Mouse (Mus musculus) forebrain, embryonic 14.5 days (tissue): ENCODE data around the gene Akap13. TPM values are rescaled to one million over a fixed set of nuclear protein-coding genes. Genes with fewer than 3 reads are reported as not detected.
A peak's percentile ranks its signal among the peaks of the same experiment; 100 is the strongest.

ENCODE experiments used
- ATAC-seq: fragments of 200-750 bp; cut with Nextera tagmentation; 2 replicates; pipeline ENCODE4 v1.8.0; 2017; ENCODE audit warnings: mild to moderate bottlenecking, moderate library complexity
- DNase-seq: peaks from one replicate; pipeline ENCODE4 v3.0.0-alpha.2; 2015; ENCODE audit warnings: low spot score
- H3K27ac ChIP-seq: fragments of 300-500 bp; sonication (generic); 2 replicates; pipeline ENCODE4 v1.5.1; 2014; ENCODE audit warnings: low read depth, mild to moderate bottlenecking, control low read depth, low read length, moderate library complexity
- H3K27me3 ChIP-seq: fragments of 300-500 bp; sonication (generic); replicated peaks from 2 replicates; pipeline ENCODE4 v1.6.1; 2014; ENCODE audit warnings: low read length, control low read depth, mixed read lengths; ENCODE audit not compliant: control insufficient read depth, insufficient read depth
- H3K36me3 ChIP-seq: fragments of 300-500 bp; sonication (generic); 2 replicates; pipeline ENCODE4 v1.6.1; 2014; ENCODE audit warnings: low read length, control low read depth; ENCODE audit not compliant: control insufficient read depth, insufficient read depth
- H3K4me1 ChIP-seq: fragments of 300-500 bp; sonication (generic); 2 replicates; pipeline ENCODE4 v1.6.1; 2014; ENCODE audit warnings: antibody characterized with exemption, low read length, control low read depth; ENCODE audit not compliant: control insufficient read depth, insufficient read depth
- H3K4me2 ChIP-seq: fragments of 300-500 bp; sonication (generic); 2 replicates; pipeline ENCODE4 v1.6.1; 2014; ENCODE audit warnings: mild to moderate bottlenecking, control low read depth, low read length
- H3K4me3 ChIP-seq: fragments of 300-500 bp; sonication (generic); 2 replicates; pipeline ENCODE4 v1.5.1; 2014; ENCODE audit warnings: low read depth, low read length, control low read depth
- H3K9ac ChIP-seq: fragments of 300-500 bp; sonication (generic); 2 replicates; pipeline ENCODE4 v1.6.1; 2014; ENCODE audit warnings: mild to moderate bottlenecking, low read length, control low read depth, moderate library complexity
- H3K9me3 ChIP-seq: fragments of 300-500 bp; sonication (generic); replicated peaks from 2 replicates; pipeline ENCODE4 v1.6.1; 2016; ENCODE audit warnings: low read length, control low read depth, mixed read lengths; ENCODE audit not compliant: control insufficient read depth
- WGBS: fragments of 180-500 bp; shearing (Covaris S2); extraction: QIAGEN DNeasy Blood & Tissue Kit; methylation state at CpG from one replicate; pipeline ENCODE4 v1.1.7; 2014; 5-methylcytosine and 5-hydroxymethylcytosine counted together
- polyA plus RNA-seq: library from polyadenylated mRNA; unstranded; fragments of >200 nt; fragmentation: Nextera tagmentation; extraction: Ambion mirVana; gene quantifications from 2 replicates; pipeline ENCODE4 v1.2.1, GENCODE M21; 2014

The Akap13 gene
- 9.8 and 14.2 TPM in 2 replicates for polyA plus RNA-seq

DNA sequence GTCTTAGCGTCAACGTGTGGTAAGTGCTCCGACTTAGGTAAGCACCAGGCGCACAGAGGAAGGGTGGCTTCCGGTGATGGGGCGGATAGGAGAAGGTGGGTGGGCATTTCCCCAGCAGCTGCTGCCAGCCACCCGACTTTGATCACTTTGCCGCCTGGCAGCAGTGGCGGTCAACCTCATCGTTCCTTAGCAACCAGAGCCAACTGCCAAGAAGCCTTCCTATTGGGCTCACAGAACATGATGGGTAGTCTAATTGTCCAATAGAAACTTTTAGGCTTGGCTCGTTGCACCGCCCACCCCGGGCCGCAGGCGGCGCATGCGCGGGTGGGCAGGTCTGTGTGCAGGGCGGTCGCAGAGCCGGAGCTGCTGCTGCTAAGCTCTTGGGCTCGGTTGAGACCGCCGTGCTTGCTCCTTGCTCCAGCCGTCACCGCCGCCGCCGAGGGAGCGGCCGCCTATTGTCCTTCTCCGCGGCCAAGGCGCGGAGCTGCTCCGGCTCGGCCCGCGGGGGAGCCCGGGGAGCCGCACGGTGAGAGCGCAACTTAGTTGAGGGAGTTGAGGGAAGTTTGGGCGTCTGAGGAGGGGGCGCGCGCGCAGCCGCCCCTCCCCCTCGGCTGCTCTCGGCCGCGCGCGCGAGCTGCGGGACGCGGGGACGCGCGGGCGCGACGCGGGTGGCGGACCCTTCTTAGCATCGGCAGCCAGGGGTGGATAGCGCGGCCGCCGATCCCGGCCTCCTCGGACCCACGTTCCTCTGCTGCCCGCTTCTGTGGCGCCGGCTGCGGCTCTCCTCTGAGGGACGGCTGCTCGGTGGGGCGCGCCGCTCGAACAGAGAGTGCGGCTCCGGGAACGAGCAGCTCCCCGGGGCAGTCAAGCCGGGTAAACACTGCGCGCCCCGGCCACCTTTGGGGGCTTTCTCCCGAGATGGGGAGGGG lies at the start of gene Akap13:
TSS of gene Akap13 (plus strand) at position 312 of the 929 bp plus-strand sequence.
- Histone ChIP-seq H3K9me3 (no peaks in the 10 kb centered on the region), H3K4me2 (peak within 1 kb of the TSS; percentile 83), H3K4me3 (peak within 1 kb of the TSS; percentile 85), H3K9ac (peak within 1 kb of the TSS; percentile 83), H3K36me3 (no peaks in the 10 kb centered on the region), H3K27ac (peak within 1 kb of the TSS; percentile 94), H3K27me3 (0 out of 2 replicates have a peak, but pooled peaks cover 2% of the 10 kb centered on the region), H3K4me1 (peaks cover 6% of the 10 kb centered on the region; the same call in 1 of the 2 replicates)
- peak; percentile 99 for DNase-seq
- ATAC-seq = peak; percentile 99
- WGBS = under 1% methylated on average over 81 of the region's 94 CpGs

DNA sequence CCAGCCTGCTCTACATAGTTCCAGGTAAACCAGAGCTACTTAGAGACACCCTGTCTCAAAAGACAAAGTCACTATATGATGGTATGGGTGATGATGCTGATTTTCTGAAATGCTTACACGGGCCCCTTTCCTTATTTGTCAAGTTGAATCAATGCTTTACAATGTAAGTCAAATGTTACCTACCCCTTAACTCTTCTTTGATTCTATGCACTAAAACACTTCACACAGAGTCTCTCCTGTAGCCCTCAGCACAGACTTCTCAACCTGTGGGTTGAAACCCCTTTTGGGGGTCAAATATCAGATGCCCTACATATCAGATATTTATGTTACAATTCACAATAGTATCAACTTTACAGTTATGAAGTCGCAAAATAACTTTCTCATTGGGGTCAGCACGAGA lies 44.7 kb upstream of the Akap13 start:
- peaks cover 2% of the 10 kb centered on the region for H3K4me1 ChIP-seq
- no peaks in the 10 kb centered on the region for H3K27me3 ChIP-seq
- DNase-seq = no peak
- H3K27ac ChIP-seq = no peak overlapping the region
- no peak overlapping the region for H3K9ac ChIP-seq
- no peak overlapping the region for H3K4me3 ChIP-seq
- no peak overlapping the region for H3K4me2 ChIP-seq
- H3K36me3 ChIP-seq = no peaks in the 10 kb centered on the region
- 86% methylated on average over 3 of the region's 3 CpGs for WGBS
- H3K9me3 ChIP-seq = no peaks in the 10 kb centered on the region
- no peak for ATAC-seq

DNA sequence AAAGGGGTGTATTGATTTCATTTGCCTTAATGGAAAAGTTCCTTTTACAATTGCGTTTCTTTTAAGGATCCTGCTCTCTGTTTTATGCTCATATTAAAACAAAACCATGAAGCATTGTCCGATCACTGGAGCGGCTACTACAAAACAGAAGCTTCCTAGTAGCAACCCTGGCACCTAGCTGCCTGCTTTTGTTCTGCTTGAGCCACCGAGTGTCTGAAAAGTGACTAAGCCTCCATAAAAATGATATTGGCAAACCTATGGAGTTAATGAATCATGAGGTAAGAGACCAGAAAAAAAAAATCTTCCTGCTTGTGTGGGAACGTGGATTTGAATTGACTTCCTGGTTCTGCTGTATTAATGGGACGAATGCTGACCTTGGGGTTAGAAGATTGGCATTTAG lies 44.1 kb upstream of the Akap13 start:
- Histone ChIP-seq H3K9ac (no peak overlapping the region), H3K4me3 (no peak overlapping the region), H3K27ac (no peak overlapping the region), H3K27me3 (no peaks in the 10 kb centered on the region), H3K4me2 (no peak overlapping the region), H3K36me3 (no peaks in the 10 kb centered on the region), H3K4me1 (peaks cover 2% of the 10 kb centered on the region), H3K9me3 (no peaks in the 10 kb centered on the region)
- ATAC-seq = no peak
- no peak for DNase-seq
- 74% methylated on average over 6 of the region's 6 CpGs for WGBS

DNA sequence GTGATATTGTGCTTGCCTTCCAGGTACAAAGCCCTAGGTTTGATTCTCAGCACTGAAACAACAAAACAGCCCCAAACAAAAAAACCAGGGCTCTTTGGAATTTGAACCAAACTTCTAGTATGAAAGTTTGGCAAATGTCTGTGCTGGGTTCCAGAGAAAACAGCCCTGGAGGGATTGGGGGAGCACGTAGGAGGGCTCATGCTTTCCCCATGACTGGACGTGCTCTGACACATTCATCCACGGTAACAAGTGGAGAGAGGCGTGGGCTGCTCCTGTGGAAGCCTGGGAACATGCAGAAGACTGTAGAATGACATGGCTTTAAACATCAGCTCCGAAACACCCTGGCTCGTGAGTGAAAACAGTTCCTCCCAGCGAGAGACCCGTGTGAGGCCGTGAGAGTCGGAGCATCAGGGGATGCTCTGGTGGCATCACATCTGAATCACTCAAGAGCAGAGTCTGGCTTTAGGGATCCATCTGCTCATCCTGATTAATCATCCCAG lies 43.3 kb upstream of the Akap13 start:
- WGBS = 84% methylated on average over 10 of the region's 10 CpGs

DNA sequence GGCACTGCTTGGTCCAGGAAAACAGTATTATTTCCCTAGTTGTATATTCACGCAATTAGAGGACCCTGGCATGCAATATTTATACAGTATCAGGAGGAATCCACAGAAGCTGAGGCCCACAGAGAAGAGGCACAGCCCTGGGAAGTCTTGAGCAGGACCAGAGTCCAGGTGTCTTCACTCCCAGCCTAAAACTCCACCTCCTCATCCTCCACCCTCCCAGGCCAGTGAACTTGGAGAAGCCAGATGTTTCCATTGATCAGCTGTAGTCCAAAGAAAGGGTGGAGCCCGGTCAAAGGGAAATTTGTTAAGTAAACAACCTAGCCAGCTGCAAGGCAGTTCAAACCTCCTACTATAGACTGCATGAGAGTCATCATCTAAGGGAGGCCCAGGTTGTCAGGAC lies 42.8 kb upstream of the Akap13 start:
- DNase-seq = no peak
- H3K27me3 ChIP-seq = no peaks in the 10 kb centered on the region
- H3K4me1 ChIP-seq = peaks cover 2% of the 10 kb centered on the region
- ATAC-seq = no peak
- 79% methylated on average over 2 of the region's 2 CpGs for WGBS
- H3K27ac ChIP-seq = no peak overlapping the region
- no peaks in the 10 kb centered on the region for H3K36me3 ChIP-seq
- no peak overlapping the region for H3K9ac ChIP-seq
- no peaks in the 10 kb centered on the region for H3K9me3 ChIP-seq
- H3K4me3 ChIP-seq = no peak overlapping the region
- H3K4me2 ChIP-seq = no peak overlapping the region

More for the DNA sequence above, 43.3 kb upstream of the Akap13 start:
- H3K4me1 ChIP-seq = peaks cover 2% of the 10 kb centered on the region
- H3K27ac ChIP-seq = no peak overlapping the region
- no peak overlapping the region for H3K9ac ChIP-seq
- ATAC-seq (no peak), DNase-seq (no peak)
- no peak overlapping the region for H3K4me3 ChIP-seq
- H3K9me3 ChIP-seq = no peaks in the 10 kb centered on the region
- no peaks in the 10 kb centered on the region for H3K27me3 ChIP-seq
- no peak overlapping the region for H3K4me2 ChIP-seq
- H3K36me3 ChIP-seq = no peaks in the 10 kb centered on the region

DNA sequence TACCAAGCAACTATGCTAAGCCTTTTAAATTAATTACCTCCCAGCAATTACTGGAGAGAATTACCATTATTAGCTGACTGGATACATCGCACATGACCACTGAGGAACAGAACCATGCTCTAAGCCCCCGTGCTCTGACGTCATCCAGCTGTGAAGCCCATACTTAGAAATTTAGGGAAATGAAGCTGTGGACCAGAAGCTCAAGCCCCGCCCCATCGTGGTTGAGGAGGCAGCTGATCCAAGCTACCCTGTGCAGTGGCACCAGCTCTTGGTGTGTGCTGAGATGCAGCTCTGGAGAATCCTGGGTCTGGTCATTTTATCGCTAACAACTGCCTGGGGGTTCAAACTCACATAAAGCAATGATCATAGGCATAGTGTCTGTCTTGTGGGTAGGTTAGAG lies 41.4 kb upstream of the Akap13 start:
- Histone ChIP-seq H3K4me3 (no peak overlapping the region), H3K4me1 (peaks cover 2% of the 10 kb centered on the region), H3K4me2 (no peak overlapping the region), H3K36me3 (no peaks in the 10 kb centered on the region), H3K27ac (no peak overlapping the region), H3K9me3 (no peaks in the 10 kb centered on the region), H3K27me3 (no peaks in the 10 kb centered on the region), H3K9ac (no peak overlapping the region)
- 0 out of 2 replicates have a peak, but pooled peaks have one; percentile 29 for ATAC-seq
- DNase-seq = peak; percentile 4
- WGBS = 4% methylated on average over 6 of the region's 6 CpGs

DNA sequence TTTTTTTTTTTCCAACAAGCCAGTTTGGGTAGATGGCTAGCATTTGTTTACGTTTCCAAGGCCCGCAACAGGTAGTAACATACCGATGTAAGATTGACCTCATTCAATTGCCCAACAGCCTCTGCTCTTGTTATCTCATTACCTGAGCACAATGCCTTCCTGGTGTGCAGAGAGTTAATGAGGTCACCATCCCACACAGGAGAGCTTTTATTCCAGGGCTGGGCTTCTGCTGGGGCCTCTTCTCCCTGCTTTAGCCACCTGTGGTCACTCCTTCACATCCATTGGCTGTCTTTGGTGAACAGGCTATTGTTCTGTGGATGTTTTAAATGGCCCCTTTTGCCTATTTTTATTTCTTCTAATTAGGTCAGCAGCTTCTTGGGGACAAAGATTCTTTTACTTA lies 41.0 kb upstream of the Akap13 start:
- H3K4me3 ChIP-seq = no peak overlapping the region
- WGBS = 3% methylated on average over 3 of the region's 3 CpGs
- H3K27me3 ChIP-seq = no peaks in the 10 kb centered on the region

DNA sequence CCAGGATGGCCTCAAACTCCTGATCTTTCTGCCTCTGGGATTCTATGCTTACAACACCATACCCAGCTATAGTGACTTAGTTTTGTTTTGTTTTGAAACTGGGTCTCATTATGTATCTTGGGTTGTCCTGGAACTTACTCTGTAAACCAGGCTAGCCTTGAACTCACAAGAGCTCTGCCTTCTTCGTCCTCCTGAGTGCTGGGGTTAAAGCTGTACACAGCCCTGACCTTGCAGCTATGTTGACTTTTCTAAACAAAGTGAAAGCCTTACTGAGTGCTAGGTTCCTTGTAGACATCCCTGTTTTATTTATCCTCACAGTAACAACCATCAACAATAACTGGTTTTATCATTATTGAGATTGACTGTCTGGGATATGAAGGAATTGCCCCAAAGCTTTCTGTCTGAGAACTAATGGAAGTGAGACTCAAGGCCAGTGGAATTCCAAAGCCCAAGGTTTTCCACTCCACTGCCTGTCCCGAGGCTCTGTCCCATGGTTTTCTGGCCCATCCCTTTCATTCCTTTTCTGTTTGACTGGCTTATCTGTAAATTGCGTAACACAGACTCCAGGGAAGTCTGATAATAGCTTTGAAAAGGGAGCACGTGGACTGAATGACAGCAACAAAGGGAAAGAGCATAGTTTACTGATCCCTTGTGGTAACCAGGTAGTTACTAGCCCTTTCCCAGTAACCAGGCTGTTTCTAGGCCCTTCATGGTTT lies 40.0 kb upstream of the Akap13 start:
- WGBS = 32% methylated on average over 4 of the region's 4 CpGs
- H3K4me2 ChIP-seq = no peak overlapping the region
- no peaks in the 10 kb centered on the region for H3K27me3 ChIP-seq
- H3K4me3 ChIP-seq = no peak overlapping the region
- no peaks in the 10 kb centered on the region for H3K36me3 ChIP-seq
- H3K9ac ChIP-seq = no peak overlapping the region
- ATAC-seq = no peak
- no peak for DNase-seq
- H3K4me1 ChIP-seq = peaks cover 2% of the 10 kb centered on the region
- H3K9me3 ChIP-seq = no peaks in the 10 kb centered on the region
- H3K27ac ChIP-seq = no peak overlapping the region

More for the DNA sequence above, 41.0 kb upstream of the Akap13 start:
- H3K9ac ChIP-seq = no peak overlapping the region
- ATAC-seq = no peak
- peaks cover 2% of the 10 kb centered on the region for H3K4me1 ChIP-seq
- H3K36me3 ChIP-seq = no peaks in the 10 kb centered on the region
- no peaks in the 10 kb centered on the region for H3K9me3 ChIP-seq
- DNase-seq = no peak
- H3K4me2 ChIP-seq = no peak overlapping the region
- no peak overlapping the region for H3K27ac ChIP-seq
